Mouse (Mus musculus): ENCODE measurements around the gene Mad2l1bp.

Gene Mad2l1bp

GRCm38 (mm10) chr17:46110402-46111289 is 42.7 kb downstream of the Mad2l1bp start, which contains the start of gene Mrps18a:
TSS of gene Mrps18a (plus strand) at chr17:46110986.
- no peak for DNase-seq (ENCODE audit: extremely low spot score, low read depth, low spot score)

- no peak for DNase-seq (ENCODE audit: extremely low spot score, low read depth, low spot score)
Measured at GRCm38 (mm10) chr17:46108286-46108685, 45.1 kb downstream of the Mad2l1bp start.

- DNase-seq (ENCODE audit: extremely low spot score, low read depth, low spot score): no peak
Measured at GRCm38 (mm10) chr17:46104487-46104886, 48.9 kb downstream of the Mad2l1bp start.

- DNase-seq (ENCODE audit: extremely low spot score, low read depth, low spot score): no peak
Measured at GRCm38 (mm10) chr17:46102608-46103159, 50.7 kb downstream of the Mad2l1bp start.

GRCm38 (mm10) chr17:46101906-46102305 is 51.4 kb downstream of the Mad2l1bp start:
- no peak for DNase-seq (ENCODE audit: extremely low spot score, low read depth, low spot score)

- no peak for DNase-seq (ENCODE audit: extremely low spot score, low read depth, low spot score)
Measured at GRCm38 (mm10) chr17:46098525-46098924, 54.8 kb downstream of the Mad2l1bp start.

All from hindlimb bud, embryonic 11.5 days (tissue).